Mouse (Mus musculus) testis, postnatal 10 days (tissue): ENCODE measurements around the gene Gm6309.
"Not testable (repeated sequence)": the region's sequence is repeated elsewhere in the genome, so short reads cannot be mapped to it uniquely, and the experiment has no call there.

Source experiments
- DNase-seq: peaks from one replicate; pipeline ENCODE4 v3.0.0; 2021; ENCODE audit warnings: low spot score

The Gm6309 gene

GRCm38 (mm10) chr5:146170621-146171020 lies at the start of gene Gm6309:
Gene Gm6309, minus strand, starts transcription at chr5:146170721.
- DNase-seq, result not testable (repeated sequence)

GRCm38 (mm10) chr5:146205537-146205936 lies 35.0 kb upstream of the Gm6309 start:
- no peak for DNase-seq

GRCm38 (mm10) chr5:146203921-146204320 lies 33.4 kb upstream of the Gm6309 start:
- DNase-seq, result no peak

GRCm38 (mm10) chr5:146200580-146200979 lies 30.1 kb upstream of the Gm6309 start:
- DNase-seq, result no peak

- DNase-seq, result no peak
Measured at GRCm38 (mm10) chr5:146199540-146199939, 29.0 kb upstream of the Gm6309 start.

- no peak for DNase-seq
Measured at GRCm38 (mm10) chr5:146199073-146199472, 28.6 kb upstream of the Gm6309 start.

- DNase-seq, result no peak
Measured at GRCm38 (mm10) chr5:146193360-146193759, 22.8 kb upstream of the Gm6309 start.

GRCm38 (mm10) chr5:146190501-146191269 lies 20.2 kb upstream of the Gm6309 start:
- DNase-seq, result no peak

- DNase-seq, result no peak
Measured at GRCm38 (mm10) chr5:146190093-146190492, 19.6 kb upstream of the Gm6309 start.

- DNase-seq, result no peak
Measured at GRCm38 (mm10) chr5:146188712-146189111, 18.2 kb upstream of the Gm6309 start.

GRCm38 (mm10) chr5:146188144-146188543 lies 17.6 kb upstream of the Gm6309 start:
- no peak for DNase-seq

- peak; percentile 73 for DNase-seq
Measured at GRCm38 (mm10) chr5:146187441-146187840, 16.9 kb upstream of the Gm6309 start.

- DNase-seq, result not testable (repeated sequence)
Measured at GRCm38 (mm10) chr5:146185204-146185603, 14.7 kb upstream of the Gm6309 start, which contains the start of gene 1700001J03Rik. Gene 1700001J03Rik, minus strand, starts transcription at chr5:146185304.

GRCm38 (mm10) chr5:146172744-146173143 lies 2.2 kb upstream of the Gm6309 start:
- DNase-seq, result not testable (repeated sequence)

- DNase-seq, result not testable (repeated sequence)
Measured at GRCm38 (mm10) chr5:146160439-146160838, 10.1 kb downstream of the Gm6309 start, which contains the start of gene Gm5565. Gene Gm5565, minus strand, starts transcription at chr5:146160539.

- not testable (repeated sequence) for DNase-seq
Measured at GRCm38 (mm10) chr5:146158326-146158725, 12.2 kb downstream of the Gm6309 start.

GRCm38 (mm10) chr5:146150454-146150853 lies 20.1 kb downstream of the Gm6309 start:
- DNase-seq, result no peak

GRCm38 (mm10) chr5:146147903-146148302 lies 22.6 kb downstream of the Gm6309 start:
- DNase-seq, result no peak
